Mouse (Mus musculus): ENCODE data around the gene Stag2. TPM values are rescaled to one million over a fixed set of nuclear protein-coding genes. Genes with fewer than 3 reads are reported as not detected.

Gene Stag2
- polyA plus RNA-seq, 1 experiment: 9.4 TPM

DNA sequence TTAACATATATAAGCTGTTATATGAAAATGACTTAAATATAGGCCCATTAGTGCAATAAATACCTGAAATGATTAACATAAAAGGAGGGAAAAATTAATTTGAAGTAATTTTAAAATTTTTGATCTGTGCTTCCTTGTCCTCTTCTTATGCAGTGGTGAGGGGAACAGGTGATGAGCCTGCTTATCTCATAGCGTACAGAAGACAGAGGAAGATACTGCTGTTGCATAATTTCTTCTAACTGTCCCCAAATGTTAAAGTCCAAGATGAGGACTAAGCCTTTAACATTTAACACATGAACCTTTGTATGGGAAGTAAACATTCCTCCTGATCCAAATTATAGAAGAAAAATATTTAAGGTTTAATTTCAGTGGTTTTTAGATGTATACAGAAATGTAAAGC lies 66.6 kb downstream of the Stag2 start:
- DNase-seq (ENCODE audit: low read depth): no peak

DNA sequence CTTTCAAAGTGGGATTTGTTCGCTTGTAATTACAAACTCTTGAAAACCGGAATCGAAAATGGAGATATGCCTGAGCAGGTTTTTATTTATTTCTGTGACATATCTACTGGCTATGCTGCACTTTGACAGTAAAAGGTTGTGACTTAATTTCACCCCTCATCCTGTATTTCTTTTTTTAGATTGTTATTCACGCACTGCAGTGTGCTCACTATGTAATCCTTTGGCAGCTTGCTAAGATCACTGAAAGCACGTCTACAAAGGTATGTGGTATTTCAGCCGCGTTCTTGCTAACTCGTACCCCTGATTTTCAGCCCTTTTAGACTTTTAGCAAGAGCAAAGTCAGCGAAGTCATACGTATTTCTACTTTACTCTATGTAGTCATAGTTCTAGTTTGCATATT lies 101.2 kb downstream of the Stag2 start:
- DNase-seq (ENCODE audit: low read depth): no peak

DNA sequence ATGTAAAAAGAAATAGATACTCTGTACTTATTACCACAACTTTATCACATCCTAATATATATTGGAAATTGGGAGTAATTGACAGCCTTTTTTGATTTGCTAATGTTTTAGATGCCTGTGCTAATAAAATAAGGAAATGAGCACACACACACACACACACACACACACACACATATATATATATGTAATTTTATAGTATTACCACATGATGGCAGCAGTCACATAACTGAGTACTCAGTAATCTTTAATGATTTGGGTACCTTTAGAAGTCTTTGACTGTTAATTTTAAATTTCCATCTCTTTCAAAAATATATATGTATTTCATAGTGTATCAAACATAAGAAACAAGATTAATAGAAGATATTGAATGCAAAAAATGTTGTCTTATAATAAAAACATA lies 123.6 kb downstream of the Stag2 start:
- DNase-seq (ENCODE audit: low read depth): no peak

- DNase-seq (ENCODE audit: low read depth): no peak
Measured at GRCm38 (mm10) chrX:42290215-42290614, 141.1 kb downstream of the Stag2 start.

DNA sequence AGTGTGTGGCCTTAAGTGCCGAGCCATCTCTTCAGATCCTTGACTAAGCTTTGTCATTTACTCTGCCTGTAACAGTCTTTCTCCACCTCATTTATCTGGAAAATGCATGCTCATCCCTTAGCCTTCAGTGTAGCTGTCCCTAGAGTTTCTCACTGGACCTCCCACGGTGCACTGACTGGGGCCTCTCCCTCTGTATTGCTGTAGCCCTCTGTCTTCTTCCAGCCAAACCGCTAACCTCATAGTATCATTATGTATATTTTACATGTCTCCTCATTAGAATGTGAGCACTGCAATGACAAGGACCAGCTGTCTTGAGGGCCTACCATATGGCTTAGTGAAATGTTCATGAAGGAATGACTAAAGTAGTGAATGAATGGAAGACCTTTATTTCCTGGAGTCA lies 166.1 kb downstream of the Stag2 start:
- DNase-seq (ENCODE audit: low read depth): no peak

GRCm38 (mm10) chrX:42320424-42320823 lies 171.3 kb downstream of the Stag2 start:
- no peak for DNase-seq (ENCODE audit: low read depth)

GRCm38 (mm10) chrX:42321200-42321773 lies 172.2 kb downstream of the Stag2 start:
- no peak for DNase-seq (ENCODE audit: low read depth)

- DNase-seq (ENCODE audit: low read depth): no peak
Measured at GRCm38 (mm10) chrX:42324848-42325247, 175.7 kb downstream of the Stag2 start.

Other genes with a start within 250 kb of the Stag2 start
- 13.5 and 13.7 TPM in 2 replicates for gene Thoc2, start 228.6 kb upstream of the Stag2 start, polyA plus RNA-seq (2012; rRNA removed)
- gene Xiap, start 89.6 kb upstream of the Stag2 start, polyA plus RNA-seq (2012; rRNA removed): 9.2 and 10.3 TPM in 2 replicates

Measured in gonadal fat pad, adult 2 months (tissue).